39 mouse cellular contexts compared by ENCODE assay signal in genomic region chr2:181485741-181486140, GRCm38 (mm10). TPM values are rescaled to one million over a fixed set of nuclear protein-coding genes. Genes with fewer than 3 reads are reported as not detected.
DNase-seq lines count a peak whose midpoint lies in the region; ATAC-seq lines count a peak whose summit lies in the region.
"Had no signal": no experiment of that assay in that cellular context is flagged by ENCODE, and none has a peak within 500 bp of the region (broad histone marks: within the 10 kb centered on the region; RNA-seq: fewer than 3 reads in every experiment).

No protein-coding gene starts in this region.

- ATAC-seq in intestine, embryonic 15.5 days, result no peak
- no peak for ATAC-seq in intestine, embryonic 16.5 days
- ATAC-seq in neural tube, embryonic 11.5 days (ENCODE audit: insufficient read depth, low FRiP score, low TSS enrichment), result no peak
- ATAC-seq: CD4-positive, CD25-positive, alpha-beta regulatory T cell, adult 4 months; forebrain, postnatal 0 days; liver, embryonic 12.5 days; liver, postnatal 0 days had no signal

- H3K27ac ChIP-seq in intestine, embryonic 15.5 days, result peak overlapping the region; percentile 2; the same call in 1 of the 2 replicates
- H3K27ac ChIP-seq in intestine, embryonic 16.5 days (ENCODE audit: low read length), result no peak overlapping the region
- H3K27ac ChIP-seq in neural tube, embryonic 11.5 days (ENCODE audit: low read depth, low read length), result peak overlapping the region; percentile 61
- H3K27ac ChIP-seq in limb, embryonic 10.5 days, result peak overlapping the region; percentile 85
- H3K27ac ChIP-seq: embryonic facial prominence, embryonic 15.5 days; forebrain, embryonic 12.5 days; hindbrain, embryonic 13.5 days; left cerebral cortex, adult 2 months; liver, embryonic 12.5 days; midbrain, embryonic 12.5 days; stomach, postnatal 0 days had no signal

- no peaks in the 10 kb centered on the region for H3K9me3 ChIP-seq in intestine, embryonic 15.5 days
- H3K9me3 ChIP-seq in intestine, embryonic 16.5 days (ENCODE audit: control insufficient read depth, low read length), result no peaks in the 10 kb centered on the region
- no peaks in the 10 kb centered on the region for H3K9me3 ChIP-seq in neural tube, embryonic 11.5 days (ENCODE audit: control insufficient read depth, low read length)
- H3K9me3 ChIP-seq in limb, embryonic 10.5 days (replicated peaks), result no peaks in the 10 kb centered on the region
- H3K9me3 ChIP-seq: embryonic facial prominence, embryonic 15.5 days; forebrain, embryonic 12.5 days; heart, embryonic 10.5 days; heart, embryonic 15.5 days; hindbrain, embryonic 13.5 days; liver, embryonic 12.5 days; midbrain, embryonic 12.5 days had no signal

- H3K9ac ChIP-seq in intestine, embryonic 15.5 days, result no peak overlapping the region
- no peak overlapping the region for H3K9ac ChIP-seq in intestine, embryonic 16.5 days (ENCODE audit: low read depth, low read length)
- no peak overlapping the region for H3K9ac ChIP-seq in neural tube, embryonic 11.5 days (ENCODE audit: low read length)
- H3K9ac ChIP-seq: embryonic facial prominence, embryonic 15.5 days; forebrain, embryonic 12.5 days; forebrain, postnatal 0 days; heart, embryonic 15.5 days; liver, embryonic 12.5 days; liver, postnatal 0 days; midbrain, embryonic 12.5 days had no signal

- H3K4me1 ChIP-seq in intestine, embryonic 15.5 days (replicated peaks), result peaks cover 27% of the 10 kb centered on the region
- peaks cover 20% of the 10 kb centered on the region for H3K4me1 ChIP-seq in intestine, embryonic 16.5 days (ENCODE audit: control insufficient read depth, insufficient read depth, low read length)
- peaks cover 19% of the 10 kb centered on the region for H3K4me1 ChIP-seq in neural tube, embryonic 11.5 days (ENCODE audit: control insufficient read depth, insufficient read depth, low read length)
- peaks cover 45% of the 10 kb centered on the region for H3K4me1 ChIP-seq in limb, embryonic 10.5 days
- H3K4me1 ChIP-seq: embryonic facial prominence, embryonic 15.5 days; forebrain, embryonic 12.5 days had no signal

- DNase-seq in neural tube, embryonic 11.5 days (ENCODE audit: low spot score), result no peak
- DNase-seq in neural tube, embryonic 10.5 days (ENCODE audit: extremely low spot score, low spot score), result no peak
- peak; percentile 37 for DNase-seq in embryo, embryonic 10.5 days (ENCODE audit: low spot score)
- no peak for DNase-seq in limb, embryonic 10.5 days (ENCODE audit: low spot score)
- DNase-seq in layer of hippocampus, postnatal 25 days (ENCODE audit: extremely low spot score in 1 of 2, low spot score in 1 of 2), result no peak
- no peak for DNase-seq in gastrocnemius, adult 8-10 months (ENCODE audit: low spot score in 2 of 2)
- DNase-seq: adrenal gland, adult 2 months; adrenal gland, postnatal 36 days; cerebellum, adult 2 months; cerebellum, postnatal 14 days; forebrain, postnatal 0 days; gastrocnemius, postnatal 14 days; kidney, postnatal 10 days; liver, postnatal 0 days; lung, postnatal 36 days; right cerebral cortex, postnatal 4 days; thymus, adult 18-20 months had no signal

- H3K4me3 ChIP-seq in intestine, embryonic 15.5 days (replicated peaks), result no peak overlapping the region
- no peak overlapping the region for H3K4me3 ChIP-seq in intestine, embryonic 16.5 days (ENCODE audit: low read length)
- no peak overlapping the region for H3K4me3 ChIP-seq in neural tube, embryonic 11.5 days (ENCODE audit: low read depth, low read length)
- no peak overlapping the region for H3K4me3 ChIP-seq in limb, embryonic 10.5 days
- H3K4me3 ChIP-seq: embryonic facial prominence, embryonic 15.5 days; forebrain, embryonic 12.5 days; heart, embryonic 10.5 days; heart, embryonic 15.5 days; hindbrain, embryonic 13.5 days; left cerebral cortex, adult 2 months; liver, embryonic 12.5 days; midbrain, embryonic 12.5 days; myocyte had no signal

- 18% methylated on average over 1 of the region's 1 CpGs for WGBS in intestine, embryonic 15.5 days
- whole genome bisulfite sequencing in intestine, embryonic 16.5 days, result 34% methylated on average over 1 of the region's 1 CpGs
- WGBS in neural tube, embryonic 11.5 days, result 22% methylated on average over 1 of the region's 1 CpGs
- WGBS in limb, embryonic 10.5 days, result 12% methylated on average over 1 of the region's 1 CpGs

- H3K36me3 ChIP-seq in intestine, embryonic 15.5 days, result no peaks in the 10 kb centered on the region
- H3K36me3 ChIP-seq in intestine, embryonic 16.5 days (ENCODE audit: control insufficient read depth, insufficient read depth, low read length), result no peaks in the 10 kb centered on the region
- no peaks in the 10 kb centered on the region for H3K36me3 ChIP-seq in neural tube, embryonic 11.5 days (ENCODE audit: control insufficient read depth, insufficient read depth, low read length)
- no peaks in the 10 kb centered on the region for H3K36me3 ChIP-seq in limb, embryonic 10.5 days
- H3K36me3 ChIP-seq: embryonic facial prominence, embryonic 15.5 days; forebrain, embryonic 12.5 days; heart, embryonic 10.5 days; heart, embryonic 15.5 days; hindbrain, embryonic 13.5 days; liver, embryonic 12.5 days; midbrain, embryonic 12.5 days had no signal

- no peaks in the 10 kb centered on the region for H3K27me3 ChIP-seq in intestine, embryonic 15.5 days (replicated peaks)
- H3K27me3 ChIP-seq in intestine, embryonic 16.5 days (replicated peaks; ENCODE audit: control insufficient read depth, insufficient read depth, low read length), result no peaks in the 10 kb centered on the region
- H3K27me3 ChIP-seq in neural tube, embryonic 11.5 days (ENCODE audit: control insufficient read depth, insufficient read depth, low read length), result no peaks in the 10 kb centered on the region
- no peaks in the 10 kb centered on the region for H3K27me3 ChIP-seq in limb, embryonic 10.5 days (ENCODE audit: low read depth, poor library complexity, severe bottlenecking)
- H3K27me3 ChIP-seq: embryonic facial prominence, embryonic 15.5 days; forebrain, embryonic 12.5 days; heart, embryonic 15.5 days; hindbrain, embryonic 13.5 days; liver, embryonic 12.5 days had no signal

- no peak overlapping the region for H3K4me2 ChIP-seq in intestine, embryonic 15.5 days (replicated peaks)
- no peak overlapping the region for H3K4me2 ChIP-seq in intestine, embryonic 16.5 days (ENCODE audit: low read depth, low read length)
- no peak overlapping the region for H3K4me2 ChIP-seq in neural tube, embryonic 11.5 days (ENCODE audit: low read depth)
- H3K4me2 ChIP-seq: embryonic facial prominence, embryonic 15.5 days; forebrain, embryonic 12.5 days; heart, embryonic 15.5 days; hindbrain, embryonic 13.5 days; liver, embryonic 12.5 days; midbrain, embryonic 12.5 days had no signal

RNA-seq across cellular contexts. Expression of gene Abhd16b, which starts 7.3 kb away (rescaled TPM):
- polyA plus RNA-seq in intestine, embryonic 15.5 days (2015; fragmentation: Nextera tagmentation; extraction: Ambion mirVana), result 0.18 and 0.30 TPM in 2 replicates
- 0.07 and 0.10 TPM in 2 replicates for polyA plus RNA-seq in intestine, embryonic 16.5 days (2015; fragmentation: Nextera tagmentation; extraction: Ambion mirVana)
- polyA plus RNA-seq in neural tube, embryonic 11.5 days (2014; fragmentation: Nextera tagmentation; extraction: Ambion mirVana), result 0.22 TPM in 1 of 2 replicates, not detected in the other
- polyA plus RNA-seq in limb, embryonic 10.5 days (2016; fragmentation: Nextera tagmentation; extraction: Ambion mirVana), result 0.08 and 0.21 TPM in 2 replicates
- total RNA-seq in layer of hippocampus, postnatal 25 days (2021), result not detected
- total RNA-seq in gastrocnemius, adult 8-10 months (2022), result not detected
- total RNA-seq: adrenal gland, adult 2 months; adrenal gland, postnatal 36 days; forebrain, postnatal 0 days; gastrocnemius, postnatal 14 days; granulocyte monocyte progenitor cell, adult 5-6 weeks; heart, postnatal 25 days; layer of hippocampus, postnatal 10 days; left cerebral cortex, adult 2 months; left cerebral cortex, postnatal 25 days; megakaryocyte, adult 5-6 weeks; midbrain, postnatal 0 days had no signal
- polyA plus RNA-seq: adrenal gland, adult 2 months; brain, embryonic 14.5 days; CD4-positive, CD25-positive, alpha-beta regulatory T cell, adult 4 months; cerebellum, adult 2 months; cortical plate, adult 2 months; forebrain, embryonic 12.5 days; forebrain, postnatal 0 days; hindbrain, embryonic 13.5 days; limb, embryonic 14.5 days; liver, embryonic 12.5 days; midbrain, embryonic 12.5 days; midbrain, postnatal 0 days had no signal

RNA-seq across cellular contexts. Expression of gene Tpd52l2, which starts 11.2 kb away (rescaled TPM):
- 133 and 140 TPM in 2 replicates for polyA plus RNA-seq in intestine, embryonic 15.5 days (2015; fragmentation: Nextera tagmentation; extraction: Ambion mirVana)
- polyA plus RNA-seq in intestine, embryonic 16.5 days (2015; fragmentation: Nextera tagmentation; extraction: Ambion mirVana), result 122 and 134 TPM in 2 replicates
- polyA plus RNA-seq in neural tube, embryonic 11.5 days (2014; fragmentation: Nextera tagmentation; extraction: Ambion mirVana), result 141 and 142 TPM in 2 replicates
- 176 and 185 TPM in 2 replicates for polyA plus RNA-seq in limb, embryonic 10.5 days (2016; fragmentation: Nextera tagmentation; extraction: Ambion mirVana)
- 10 to 100 TPM; 75.4 to 79.1 TPM for total RNA-seq in layer of hippocampus, postnatal 25 days (2021)
- 10 to 100 TPM; 43.7 to 49.1 (median 45.8) TPM for total RNA-seq in gastrocnemius, adult 8-10 months (2022)

RNA-seq across cellular contexts. Expression of gene Zbtb46, which starts 26.5 kb away (rescaled TPM):
- 7.2 and 7.4 TPM in 2 replicates for polyA plus RNA-seq in intestine, embryonic 15.5 days (2015; fragmentation: Nextera tagmentation; extraction: Ambion mirVana)
- 6.1 and 6.5 TPM in 2 replicates for polyA plus RNA-seq in intestine, embryonic 16.5 days (2015; fragmentation: Nextera tagmentation; extraction: Ambion mirVana)
- polyA plus RNA-seq in neural tube, embryonic 11.5 days (2014; fragmentation: Nextera tagmentation; extraction: Ambion mirVana), result 20.2 and 21.9 TPM in 2 replicates
- 17.5 and 17.7 TPM in 2 replicates for polyA plus RNA-seq in limb, embryonic 10.5 days (2016; fragmentation: Nextera tagmentation; extraction: Ambion mirVana)
- total RNA-seq in layer of hippocampus, postnatal 25 days (2021), result 1 to 10 TPM; 6.7 to 7.3 TPM
- total RNA-seq in gastrocnemius, adult 8-10 months (2022), result 1 to 10 TPM; 3.3 to 5.3 (median 4.1) TPM

RNA-seq across cellular contexts. Expression of gene Dnajc5, which starts 34.5 kb away (rescaled TPM):
- 74.5 and 76.4 TPM in 2 replicates for polyA plus RNA-seq in intestine, embryonic 15.5 days (2015; fragmentation: Nextera tagmentation; extraction: Ambion mirVana)
- 73.5 and 74.1 TPM in 2 replicates for polyA plus RNA-seq in intestine, embryonic 16.5 days (2015; fragmentation: Nextera tagmentation; extraction: Ambion mirVana)
- 107 and 120 TPM in 2 replicates for polyA plus RNA-seq in neural tube, embryonic 11.5 days (2014; fragmentation: Nextera tagmentation; extraction: Ambion mirVana)
- 86.6 and 97.6 TPM in 2 replicates for polyA plus RNA-seq in limb, embryonic 10.5 days (2016; fragmentation: Nextera tagmentation; extraction: Ambion mirVana)
- total RNA-seq in layer of hippocampus, postnatal 25 days (2021), result 100 to 1,000 TPM; 272 to 281 TPM
- 10 to 100 TPM; 43.4 to 50.3 (median 44.1) TPM for total RNA-seq in gastrocnemius, adult 8-10 months (2022)
